Mouse (Mus musculus) left cerebral cortex, postnatal 36 days (tissue): ENCODE results near the gene Olfr1055. TPM values are rescaled to one million over a fixed set of nuclear protein-coding genes. Genes with fewer than 3 reads are reported as not detected.
"Not testable (repeated sequence)": the region's sequence is repeated elsewhere in the genome, so short reads cannot be mapped to it uniquely, and the experiment has no call there.

Experiments
- DNase-seq, 2 experiments: peaks; one replicate each; pipeline ENCODE4 v3.0.0; 2021 to 2022; ENCODE audit warnings: low spot score in 2 of 2, mixed read lengths in 1 of 2
- intact Hi-C: fragments of 180-260 bp; cut with DNase I; formaldehyde crosslinking; loops from one replicate; pipeline ENCODE4 v1.15.1; 2025
- total RNA-seq, 2 experiments: library from RNA; stranded (reverse); gene quantifications; 2 replicates each; pipeline ENCODE4 v1.2.3; 2021

Gene Olfr1055
- not detected for total RNA-seq

GRCm38 (mm10) chr2:86350184-86350583 lies at the start of gene Olfr1055:
TSS of gene Olfr1055 (minus strand) at chr2:86350284.
- no peak for DNase-seq
- intact Hi-C loops = no loop called here

DNA sequence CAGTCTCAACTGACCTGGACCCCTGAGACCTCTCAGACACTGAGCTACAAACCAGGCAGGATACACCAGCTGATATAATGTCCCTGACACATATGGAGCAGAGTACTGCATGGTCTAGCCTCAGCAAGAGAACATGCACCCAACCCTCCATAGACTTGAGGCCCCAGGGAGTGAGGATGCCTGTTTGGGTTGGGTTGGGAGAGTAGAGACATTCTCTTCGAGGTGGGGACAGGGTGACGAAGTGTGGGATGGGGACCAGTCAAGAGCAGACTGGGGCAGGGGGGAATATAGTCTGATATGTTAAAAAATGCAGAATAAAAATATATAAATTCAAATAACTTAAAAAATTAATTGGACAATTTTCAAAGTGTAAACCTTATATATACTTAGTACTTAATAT lies 45.0 kb upstream of the Olfr1055 start:
- no peak for DNase-seq
- intact Hi-C loops = no loop called here

DNA sequence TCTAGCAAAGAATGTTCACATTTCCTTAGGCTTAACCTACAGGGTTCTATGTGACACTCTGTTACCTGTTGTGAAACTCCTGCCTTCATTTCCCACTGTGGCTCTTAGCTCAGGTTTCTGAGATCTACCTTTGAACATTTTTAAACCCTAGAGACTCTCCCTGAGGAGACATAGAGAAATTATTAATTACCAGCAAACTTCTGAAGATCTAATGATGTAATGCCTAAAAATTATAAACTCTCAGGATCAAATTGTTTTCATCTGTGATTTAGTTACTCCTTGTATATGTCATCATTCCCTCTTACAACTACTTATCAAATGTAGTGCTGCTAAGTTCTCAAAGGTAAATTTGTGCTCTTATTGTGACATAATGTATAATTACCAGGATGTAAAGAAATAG lies 38.4 kb upstream of the Olfr1055 start, which contains the start of gene Olfr1058:
Olfr1058 (minus strand) TSS at position 101 of the 400 bp plus-strand sequence.
- DNase-seq, intact Hi-C loops: not testable (repeated sequence)

DNA sequence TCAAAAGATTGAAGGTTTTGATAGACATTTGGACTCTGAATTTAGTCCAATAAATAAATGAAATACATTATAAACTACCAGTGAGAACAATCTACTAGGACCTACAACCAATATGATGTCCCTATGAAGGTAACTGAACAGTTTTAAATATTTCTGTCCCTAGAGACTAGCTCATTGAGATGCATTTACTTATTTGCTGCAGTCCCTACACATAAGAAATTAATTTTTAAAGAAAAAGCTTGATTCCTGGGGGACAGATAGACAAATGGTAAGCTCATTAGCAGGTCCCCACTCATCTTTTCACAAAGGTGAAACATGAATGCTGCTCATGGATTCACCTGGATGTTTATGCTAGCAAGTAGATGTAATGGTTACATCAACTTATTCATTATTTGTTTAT lies 28.2 kb upstream of the Olfr1055 start, which contains the start of gene Olfr1057:
Olfr1057 (minus strand) TSS at position 101 of the 400 bp plus-strand sequence.
- DNase-seq = no peak
- intact Hi-C loops = no loop called here

DNA sequence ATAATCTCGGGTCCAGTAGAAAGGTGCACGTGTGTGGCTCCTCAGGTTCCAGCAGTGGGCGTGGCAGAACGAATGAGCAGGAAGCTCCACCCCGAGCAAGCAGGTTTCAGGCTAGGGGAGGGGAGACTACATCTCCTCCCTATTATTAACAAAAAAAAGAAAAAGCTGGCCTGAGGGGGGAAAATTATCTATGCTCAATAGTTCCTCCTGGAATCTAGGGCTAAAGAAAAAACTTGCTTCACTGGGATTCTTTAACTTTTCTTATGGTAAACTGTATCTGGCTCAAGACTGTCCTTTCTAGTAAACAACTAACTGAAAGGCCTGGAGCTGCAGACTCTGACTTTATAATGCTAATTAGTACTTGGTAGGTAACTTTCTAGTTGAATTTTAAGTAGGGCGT lies 16.3 kb upstream of the Olfr1055 start:
- intact Hi-C loops, DNase-seq: not testable (repeated sequence)

DNA sequence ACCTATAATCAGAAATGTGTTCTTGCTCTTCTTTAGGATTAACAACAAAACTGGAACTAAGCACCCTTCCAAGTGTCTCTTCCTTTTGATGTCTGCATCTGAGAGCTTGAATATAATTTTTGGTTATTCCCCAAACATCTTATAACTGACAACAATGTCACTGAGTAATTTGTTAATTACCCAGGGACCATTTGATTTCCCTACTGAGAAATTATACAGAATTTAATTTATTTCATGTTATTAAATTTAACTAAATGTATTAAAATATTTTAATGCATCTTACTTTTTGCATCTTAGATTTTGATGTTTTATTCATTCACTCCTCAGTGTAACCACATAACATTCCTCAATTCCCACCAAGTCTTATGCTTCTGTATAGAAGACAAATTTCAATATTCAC lies 12.3 kb upstream of the Olfr1055 start, which contains the start of gene Olfr1056:
Olfr1056 (minus strand) TSS at position 101 of the 400 bp plus-strand sequence.
- DNase-seq = no peak

GRCm38 (mm10) chr2:86351751-86352150 lies 1.7 kb upstream of the Olfr1055 start:
- intact Hi-C loops, DNase-seq: not testable (repeated sequence)

More for the DNA sequence above, 12.3 kb upstream of the Olfr1055 start, which contains the start of gene Olfr1056:
- intact Hi-C loops = no loop called here

GRCm38 (mm10) chr2:86335333-86335732 lies 14.8 kb downstream of the Olfr1055 start, which contains the start of gene Olfr1054:
TSS of gene Olfr1054 (minus strand) at chr2:86335433.
- no peak for DNase-seq
- intact Hi-C loops = no loop called here

GRCm38 (mm10) chr2:86315184-86315583 lies 34.9 kb downstream of the Olfr1055 start, which contains the start of gene Olfr1053:
TSS of gene Olfr1053 (minus strand) at chr2:86315284.
- DNase-seq = no peak
- intact Hi-C loops = no loop called here

Other genes starting within 250 kb of the Olfr1055 start
- not detected for gene Olfr1039, start 214.4 kb downstream of the Olfr1055 start, total RNA-seq
- gene Olfr1040, start 203.6 kb downstream of the Olfr1055 start, total RNA-seq = not detected
- gene Olfr1042, start 188.4 kb downstream of the Olfr1055 start, total RNA-seq = not detected
- not detected for gene Olfr1043, start 182.8 kb downstream of the Olfr1055 start, total RNA-seq
- gene Olfr1044, start 172.5 kb downstream of the Olfr1055 start, total RNA-seq = not detected
- gene Olfr52, start 164.6 kb downstream of the Olfr1055 start, total RNA-seq = not detected
- gene Olfr1045, start 147.3 kb downstream of the Olfr1055 start, total RNA-seq = not detected
- not detected for gene Olfr1046, start 131.0 kb downstream of the Olfr1055 start, total RNA-seq
- gene Olfr1047, start 118.9 kb downstream of the Olfr1055 start, total RNA-seq = not detected
- gene Olfr1048, start 110.0 kb downstream of the Olfr1055 start, total RNA-seq = not detected
- not detected for gene Olfr1049, start 92.0 kb downstream of the Olfr1055 start, total RNA-seq
- not detected for gene Olfr1051, start 71.2 kb downstream of the Olfr1055 start, total RNA-seq
- not detected for gene Olfr1052, start 57.8 kb downstream of the Olfr1055 start, total RNA-seq
- gene Olfr1053, start 35.0 kb downstream of the Olfr1055 start, total RNA-seq = not detected
- gene Olfr1054, start 14.9 kb downstream of the Olfr1055 start, total RNA-seq = not detected
- not detected for gene Olfr1056, start 12.2 kb upstream of the Olfr1055 start, total RNA-seq
- not detected for gene Olfr1057, start 28.1 kb upstream of the Olfr1055 start, total RNA-seq
- gene Olfr1058, start 38.3 kb upstream of the Olfr1055 start, total RNA-seq = not detected
- gene Olfr1061, start 63.8 kb upstream of the Olfr1055 start, total RNA-seq = not detected
- gene Olfr1062, start 76.5 kb upstream of the Olfr1055 start, total RNA-seq = not detected
- gene Olfr1065, start 100.3 kb upstream of the Olfr1055 start, total RNA-seq = not detected
- not detected for gene Olfr1066, start 106.0 kb upstream of the Olfr1055 start, total RNA-seq
- gene Olfr228, start 137.1 kb upstream of the Olfr1055 start, total RNA-seq = not detected
- gene Olfr1076, start 158.2 kb upstream of the Olfr1055 start, total RNA-seq = not detected
- not detected for gene Olfr1079, start 192.2 kb upstream of the Olfr1055 start, total RNA-seq
- not detected for gene Olfr1080, start 208.0 kb upstream of the Olfr1055 start, total RNA-seq
- not detected for gene Olfr1082, start 248.7 kb upstream of the Olfr1055 start, total RNA-seq